Mouse (Mus musculus) spleen, postnatal 4 days (tissue): ENCODE results near the gene Arhgef19.

Experiments used
- DNase-seq, 2 experiments: peaks; one replicate each; pipeline ENCODE4 v3.0.0; 2022; ENCODE audit warnings: low spot score in 2 of 2

Gene Arhgef19

GRCm38 (mm10) chr4:141236856-141237255 lies 2.4 kb upstream of the Arhgef19 start:
- no peak for DNase-seq

GRCm38 (mm10) chr4:141238492-141239387 lies 559 bp upstream of the Arhgef19 start:
- no peak for DNase-seq

GRCm38 (mm10) chr4:141240617-141241016 lies 1.3 kb downstream of the Arhgef19 start:
- DNase-seq: no peak

- no peak for DNase-seq
Measured at GRCm38 (mm10) chr4:141241861-141242260, 2.6 kb downstream of the Arhgef19 start.

- DNase-seq: no peak
Measured at GRCm38 (mm10) chr4:141242651-141243241, 3.4 kb downstream of the Arhgef19 start.

GRCm38 (mm10) chr4:141243636-141244035 lies 4.3 kb downstream of the Arhgef19 start:
- DNase-seq: no peak

GRCm38 (mm10) chr4:141244401-141244800 lies 5.1 kb downstream of the Arhgef19 start:
- no peak for DNase-seq

- DNase-seq: no peak
Measured at GRCm38 (mm10) chr4:141244931-141245425, 5.7 kb downstream of the Arhgef19 start.

- no peak for DNase-seq
Measured at GRCm38 (mm10) chr4:141246089-141246997, 7.0 kb downstream of the Arhgef19 start.

- DNase-seq: no peak
Measured at GRCm38 (mm10) chr4:141246998-141247350, 7.7 kb downstream of the Arhgef19 start.

- no peak for DNase-seq
Measured at GRCm38 (mm10) chr4:141247776-141248613, 8.7 kb downstream of the Arhgef19 start.

GRCm38 (mm10) chr4:141248614-141248978 lies 9.3 kb downstream of the Arhgef19 start:
- no peak for DNase-seq

- DNase-seq: no peak
Measured at GRCm38 (mm10) chr4:141249383-141249782, 10.1 kb downstream of the Arhgef19 start.

GRCm38 (mm10) chr4:141251071-141251470 lies 11.8 kb downstream of the Arhgef19 start:
- DNase-seq: no peak

GRCm38 (mm10) chr4:141252641-141253040 lies 13.3 kb downstream of the Arhgef19 start:
- DNase-seq: no peak

GRCm38 (mm10) chr4:141254234-141254633 lies 14.9 kb downstream of the Arhgef19 start:
- no peak for DNase-seq

GRCm38 (mm10) chr4:141257440-141257839 lies 18.1 kb downstream of the Arhgef19 start:
- DNase-seq: no peak

- no peak for DNase-seq
Measured at GRCm38 (mm10) chr4:141259413-141259812, 20.1 kb downstream of the Arhgef19 start.

GRCm38 (mm10) chr4:141260007-141260723 lies 20.9 kb downstream of the Arhgef19 start:
- no peak for DNase-seq

GRCm38 (mm10) chr4:141262906-141263637 lies 23.8 kb downstream of the Arhgef19 start:
- no peak for DNase-seq
